In genomic region chr11:22437140-22437850, GRCm38 (mm10) we compare ENCODE assay signal across 8 mouse cellular contexts.
DNase-seq lines count a peak whose midpoint lies in the region; ATAC-seq and TF ChIP-seq lines count a peak whose summit lies in the region.

No protein-coding gene starts in this region.

- intact Hi-C loops in gastrocnemius, postnatal 36 days (cut with DNase I) = loop anchor here (5.0 kb wide), 1 partner anchor 180 kb away; no protein-coding TSS in a partner anchor

- peak; percentile 31; the same call in 1 of the 2 replicates for TF ChIP-seq CTCF in cortical plate, adult 2 months (IDR thresholded peaks at IDR 0.05; ENCODE audit: extremely low read depth, insufficient read depth, low read length)

- H3K4me2 ChIP-seq in limb, embryonic 11.5 days (ENCODE audit: low read depth, severe bottlenecking) = no peak overlapping the region
- no peak overlapping the region for H3K4me2 ChIP-seq in midbrain, embryonic 12.5 days (replicated peaks)

- no peaks in the 10 kb centered on the region for H3K27me3 ChIP-seq in limb, embryonic 11.5 days (ENCODE audit: control insufficient read depth, insufficient read depth, low read length)
- H3K27me3 ChIP-seq in midbrain, embryonic 12.5 days = no peaks in the 10 kb centered on the region

- TF ChIP-seq POLR2A in cortical plate, adult 2 months (IDR thresholded peaks at IDR 0.05; ENCODE audit: extremely low read depth, insufficient read depth, low read length) = no peak

- H3K9me3 ChIP-seq in limb, embryonic 11.5 days (ENCODE audit: control insufficient read depth, low read length) = no peaks in the 10 kb centered on the region
- H3K9me3 ChIP-seq in midbrain, embryonic 12.5 days = no peaks in the 10 kb centered on the region

- WGBS in limb, embryonic 11.5 days = 20% methylated on average over 5 of the region's 5 CpGs
- 13% methylated on average over 5 of the region's 5 CpGs for WGBS in midbrain, embryonic 12.5 days

- no peak overlapping the region for H3K9ac ChIP-seq in limb, embryonic 11.5 days (ENCODE audit: low read length)
- no peak overlapping the region for H3K9ac ChIP-seq in midbrain, embryonic 12.5 days (replicated peaks)

- H3K27ac ChIP-seq in cortical plate, adult 2 months (ENCODE audit: insufficient read depth, low read length) = no peak overlapping the region
- no peak overlapping the region for H3K27ac ChIP-seq in limb, embryonic 11.5 days (replicated peaks; ENCODE audit: low read depth, low read length)
- no peak overlapping the region for H3K27ac ChIP-seq in midbrain, embryonic 12.5 days (replicated peaks)

- peak; percentile 68; the same call in 1 of the 2 replicates for ATAC-seq in limb, embryonic 11.5 days (ENCODE audit: insufficient number of reproducible peaks, low FRiP score, low TSS enrichment, low read depth)
- peak; percentile 93 for ATAC-seq in midbrain, embryonic 12.5 days (ENCODE audit: low FRiP score, low read depth)

- H3K36me3 ChIP-seq in limb, embryonic 11.5 days (ENCODE audit: control insufficient read depth, insufficient read depth, low read length) = no peaks in the 10 kb centered on the region
- H3K36me3 ChIP-seq in midbrain, embryonic 12.5 days = no peaks in the 10 kb centered on the region

- no peak overlapping the region for H3K4me3 ChIP-seq in cortical plate, adult 2 months (ENCODE audit: insufficient read depth, low read length)
- no peak overlapping the region for H3K4me3 ChIP-seq in limb, embryonic 11.5 days (ENCODE audit: low read depth, low read length)
- no peak overlapping the region for H3K4me3 ChIP-seq in midbrain, embryonic 12.5 days

- no peaks in the 10 kb centered on the region for H3K4me1 ChIP-seq in cortical plate, adult 2 months (ENCODE audit: control insufficient read depth, insufficient read depth, low read length)
- H3K4me1 ChIP-seq in limb, embryonic 11.5 days (ENCODE audit: control insufficient read depth, insufficient read depth, low read length) = no peaks in the 10 kb centered on the region
- 0 out of 2 replicates have a peak, but pooled peaks cover 5% of the 10 kb centered on the region for H3K4me1 ChIP-seq in midbrain, embryonic 12.5 days

- peak; percentile 22 for DNase-seq in WW6 (ENCODE audit: low read depth, low spot score)
- peak; percentile 56 to 63 for DNase-seq in gastrocnemius, postnatal 36 days
- peak; percentile 0 for DNase-seq in hindlimb bud, embryonic 11.5 days (ENCODE audit: extremely low spot score, low read depth, low spot score)
- peak; percentile 53 for DNase-seq in limb, embryonic 11.5 days (ENCODE audit: low spot score)
- DNase-seq in testis, postnatal 10 days (ENCODE audit: low spot score) = peak; percentile 56
- DNase-seq in thymus, postnatal 14 days = no peak
